Mouse (Mus musculus): ENCODE measurements at regions not wholly inside any gene's neighbourhood (a gene's known extent, or its start where the extent isn't known, plus 50 kb on each side); places are given as distances from the start of the nearest gene placed in this dataset.

- Histone ChIP-seq H3K27me3 (no peaks in the 10 kb centered on the region; the same call in 1 of the 2 replicates), H3K9ac (replicated peaks) (no peak overlapping the region), H3K4me3 (replicated peaks) (no peak overlapping the region), H3K36me3 (no peaks in the 10 kb centered on the region), H3K9me3 (no peaks in the 10 kb centered on the region), H3K27ac (no peak overlapping the region), H3K4me1 (replicated peaks) (peaks cover 3% of the 10 kb centered on the region), H3K4me2 (no peak overlapping the region)
- WGBS = 64% methylated on average over 5 of the region's 5 CpGs
- ATAC-seq (ENCODE audit: insufficient number of reproducible peaks, insufficient read depth, low FRiP score, low TSS enrichment, low read depth) = no peak
These were observed 295.5 kb downstream of the Foxo1 start for GRCm38 (mm10) chr3:52563595-52563994.

DNA sequence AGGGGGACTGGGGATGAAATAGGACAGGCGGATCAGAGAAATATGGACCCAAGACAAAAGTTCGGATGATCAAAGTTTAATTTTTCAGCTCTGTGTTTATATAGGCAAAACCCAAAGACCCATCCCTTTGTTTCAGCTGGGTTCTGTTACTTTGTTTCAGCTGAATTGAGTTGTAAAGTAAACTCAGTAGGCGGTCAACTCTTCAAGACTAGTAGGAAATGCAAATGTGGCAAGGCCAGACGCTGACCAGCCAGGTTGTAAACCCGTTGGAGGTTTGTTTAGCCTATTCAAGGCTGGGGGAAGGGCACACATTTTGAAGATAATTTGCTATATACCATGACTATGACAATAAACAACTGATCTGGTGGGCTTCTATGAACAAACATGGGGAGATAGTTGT lies 294.7 kb downstream of the Foxo1 start:
- WGBS = 31% methylated on average over 5 of the region's 5 CpGs
- H3K36me3 ChIP-seq = no peaks in the 10 kb centered on the region

GRCm38 (mm10) chr3:52559481-52559880 lies 291.3 kb downstream of the Foxo1 start:
- Histone ChIP-seq H3K27ac (no peak overlapping the region), H3K9ac (replicated peaks) (no peak overlapping the region), H3K4me1 (replicated peaks) (peaks cover 4% of the 10 kb centered on the region), H3K4me3 (replicated peaks) (no peak overlapping the region), H3K4me2 (no peak overlapping the region), H3K36me3 (no peaks in the 10 kb centered on the region), H3K27me3 (no peaks in the 10 kb centered on the region; the same call in 1 of the 2 replicates), H3K9me3 (no peaks in the 10 kb centered on the region)
- 80% methylated on average over 10 of the region's 10 CpGs for WGBS
- ATAC-seq (ENCODE audit: insufficient number of reproducible peaks, insufficient read depth, low FRiP score, low TSS enrichment, low read depth) = no peak

More for the DNA sequence above, 294.7 kb downstream of the Foxo1 start:
- H3K4me3 ChIP-seq (replicated peaks) = no peak overlapping the region
- H3K9ac ChIP-seq (replicated peaks) = no peak overlapping the region
- H3K4me2 ChIP-seq = no peak overlapping the region
- no peak for ATAC-seq (ENCODE audit: insufficient number of reproducible peaks, insufficient read depth, low FRiP score, low TSS enrichment, low read depth)
- H3K4me1 ChIP-seq (replicated peaks) = peaks cover 4% of the 10 kb centered on the region
- H3K27me3 ChIP-seq = no peaks in the 10 kb centered on the region; the same call in 1 of the 2 replicates
- no peak overlapping the region for H3K27ac ChIP-seq
- H3K9me3 ChIP-seq = no peaks in the 10 kb centered on the region

- Histone ChIP-seq H3K4me1 (replicated peaks) (peaks cover 4% of the 10 kb centered on the region), H3K36me3 (no peaks in the 10 kb centered on the region), H3K4me3 (replicated peaks) (no peak overlapping the region), H3K27ac (no peak overlapping the region), H3K27me3 (no peaks in the 10 kb centered on the region; the same call in 1 of the 2 replicates), H3K4me2 (no peak overlapping the region), H3K9ac (replicated peaks) (no peak overlapping the region), H3K9me3 (no peaks in the 10 kb centered on the region)
- 82% methylated on average over 6 of the region's 6 CpGs for WGBS
- ATAC-seq (ENCODE audit: insufficient number of reproducible peaks, insufficient read depth, low FRiP score, low TSS enrichment, low read depth) = no peak
These were observed 290.6 kb downstream of the Foxo1 start for GRCm38 (mm10) chr3:52558765-52559164.

DNA sequence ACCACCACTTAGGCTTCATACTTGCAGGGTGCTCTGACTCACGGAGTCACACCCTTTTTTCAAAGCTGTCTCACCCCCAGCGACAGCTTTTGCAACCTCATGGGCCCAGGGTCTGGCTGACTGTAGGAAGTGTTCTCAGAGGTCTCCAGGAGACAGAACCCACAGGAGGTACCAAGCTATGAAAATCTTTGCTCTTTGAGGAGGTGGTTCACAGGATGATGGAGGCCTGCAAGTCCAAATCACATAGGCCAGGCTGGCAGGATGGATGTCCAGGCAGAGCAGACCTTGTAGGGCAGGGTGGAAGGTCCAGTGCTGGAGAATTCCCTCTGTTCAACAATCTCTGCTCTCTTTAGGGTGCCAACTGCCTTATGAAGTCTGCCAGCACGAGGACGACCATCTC lies 289.2 kb downstream of the Foxo1 start:
- Histone ChIP-seq H3K9ac (replicated peaks) (no peak overlapping the region), H3K4me3 (replicated peaks) (no peak overlapping the region), H3K27ac (no peak overlapping the region), H3K36me3 (no peaks in the 10 kb centered on the region), H3K9me3 (no peaks in the 10 kb centered on the region), H3K4me2 (no peak overlapping the region), H3K27me3 (no peaks in the 10 kb centered on the region; the same call in 1 of the 2 replicates), H3K4me1 (replicated peaks) (peaks cover 4% of the 10 kb centered on the region)
- ATAC-seq (ENCODE audit: insufficient number of reproducible peaks, insufficient read depth, low FRiP score, low TSS enrichment, low read depth) = no peak
- WGBS = 78% methylated on average over 4 of the region's 4 CpGs

DNA sequence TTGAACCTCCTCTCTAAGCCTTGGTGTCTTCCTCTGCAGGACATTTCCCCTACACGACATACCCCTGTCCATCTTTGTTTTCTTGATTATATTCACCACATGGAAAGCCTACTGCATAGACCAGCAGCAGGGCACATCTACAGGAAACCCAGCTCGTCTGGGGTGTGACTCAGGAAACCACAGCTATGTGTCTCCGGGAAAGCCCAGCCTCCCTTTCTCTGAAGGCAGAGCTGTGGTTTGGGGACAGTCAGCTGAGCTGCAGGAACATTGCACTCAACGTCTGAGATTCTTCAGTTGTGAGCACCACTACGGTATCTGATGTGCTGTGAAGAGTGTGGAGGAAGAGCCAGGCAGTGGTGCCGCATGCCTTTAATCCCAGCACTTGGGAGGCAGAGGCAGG lies 286.9 kb downstream of the Foxo1 start:
- Histone ChIP-seq H3K9me3 (no peaks in the 10 kb centered on the region), H3K36me3 (no peaks in the 10 kb centered on the region), H3K4me2 (no peak overlapping the region), H3K9ac (replicated peaks) (no peak overlapping the region), H3K27me3 (no peaks in the 10 kb centered on the region; the same call in 1 of the 2 replicates), H3K4me1 (replicated peaks) (peaks cover 4% of the 10 kb centered on the region), H3K4me3 (replicated peaks) (no peak overlapping the region), H3K27ac (no peak overlapping the region)
- ATAC-seq (ENCODE audit: insufficient number of reproducible peaks, insufficient read depth, low FRiP score, low TSS enrichment, low read depth) = no peak
- WGBS = 77% methylated on average over 6 of the region's 6 CpGs

GRCm38 (mm10) chr3:52554490-52554889 lies 286.4 kb downstream of the Foxo1 start:
- Histone ChIP-seq H3K4me1 (replicated peaks) (peaks cover 4% of the 10 kb centered on the region), H3K36me3 (no peaks in the 10 kb centered on the region), H3K4me3 (replicated peaks) (no peak overlapping the region), H3K9me3 (no peaks in the 10 kb centered on the region), H3K4me2 (no peak overlapping the region), H3K27me3 (peaks cover 3% of the 10 kb centered on the region; the same call in 1 of the 2 replicates), H3K27ac (no peak overlapping the region), H3K9ac (replicated peaks) (no peak overlapping the region)
- WGBS = 88% methylated on average over 1 of the region's 1 CpGs
- ATAC-seq (ENCODE audit: insufficient number of reproducible peaks, insufficient read depth, low FRiP score, low TSS enrichment, low read depth) = no peak

DNA sequence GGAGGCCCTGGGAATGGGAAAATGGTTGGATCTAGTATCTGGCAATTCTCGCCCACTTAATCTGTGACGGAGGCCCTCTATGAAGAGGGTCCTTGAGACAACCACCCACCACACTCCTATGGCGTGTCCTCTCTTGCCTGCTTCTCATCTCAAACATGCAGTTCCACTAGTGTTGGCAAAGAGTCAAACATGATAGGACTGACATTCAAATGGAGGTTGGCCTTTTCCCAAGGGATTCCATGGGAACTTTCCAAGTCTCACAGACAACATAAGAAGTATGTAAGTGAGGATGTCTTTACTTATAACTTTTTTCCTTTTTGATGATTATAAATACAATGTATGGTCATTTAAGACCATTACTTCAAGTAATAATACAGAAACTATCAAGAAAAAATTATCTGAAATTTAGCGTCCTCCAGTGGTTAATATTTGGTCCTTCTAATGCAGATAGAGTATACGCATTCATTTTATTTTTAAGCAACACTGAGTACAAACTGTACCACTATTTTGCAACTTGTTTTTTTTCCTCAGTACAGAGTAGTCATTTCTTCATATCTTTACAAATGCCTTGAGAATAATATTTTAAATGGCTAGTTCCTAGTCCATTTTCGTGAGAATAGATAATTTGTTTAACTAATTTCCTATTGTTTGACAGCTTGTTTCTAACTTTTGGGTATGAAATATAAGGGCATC lies 280.2 kb downstream of the Foxo1 start:
- Histone ChIP-seq H3K27me3 (peaks cover 11% of the 10 kb centered on the region; the same call in 1 of the 2 replicates), H3K4me3 (replicated peaks) (no peak overlapping the region), H3K27ac (no peak overlapping the region), H3K4me2 (no peak overlapping the region), H3K9me3 (no peaks in the 10 kb centered on the region), H3K36me3 (no peaks in the 10 kb centered on the region), H3K4me1 (replicated peaks) (peaks cover 2% of the 10 kb centered on the region; the same call in 1 of the 2 replicates), H3K9ac (replicated peaks) (no peak overlapping the region)
- whole genome bisulfite sequencing = 89% methylated on average over 6 of the region's 6 CpGs
- ATAC-seq (ENCODE audit: insufficient number of reproducible peaks, insufficient read depth, low FRiP score, low TSS enrichment, low read depth) = no peak

- H3K9ac ChIP-seq (replicated peaks) = no peak overlapping the region
- WGBS = 93% methylated on average over 5 of the region's 5 CpGs
These were observed 277.9 kb downstream of the Foxo1 start for GRCm38 (mm10) chr3:52546035-52546434.

GRCm38 (mm10) chr3:52543006-52543405 lies 274.9 kb downstream of the Foxo1 start:
- 56% methylated on average over 6 of the region's 6 CpGs for WGBS
- no peak overlapping the region for H3K4me2 ChIP-seq
- ATAC-seq (ENCODE audit: insufficient number of reproducible peaks, insufficient read depth, low FRiP score, low TSS enrichment, low read depth) = no peak
- no peaks in the 10 kb centered on the region for H3K36me3 ChIP-seq
- H3K27ac ChIP-seq = no peak overlapping the region
- peaks cover 43% of the 10 kb centered on the region for H3K4me1 ChIP-seq (replicated peaks)
- no peak overlapping the region for H3K9ac ChIP-seq (replicated peaks)
- no peak overlapping the region for H3K4me3 ChIP-seq (replicated peaks)
- H3K27me3 ChIP-seq = peaks cover 10% of the 10 kb centered on the region; the same call in 1 of the 2 replicates
- H3K9me3 ChIP-seq = no peaks in the 10 kb centered on the region

More at GRCm38 (mm10) chr3:52546035-52546434, 277.9 kb downstream of the Foxo1 start:
- H3K27ac ChIP-seq = no peak overlapping the region
- no peak overlapping the region for H3K4me2 ChIP-seq
- no peaks in the 10 kb centered on the region for H3K9me3 ChIP-seq
- peaks cover 11% of the 10 kb centered on the region; the same call in 1 of the 2 replicates for H3K27me3 ChIP-seq
- peaks cover 24% of the 10 kb centered on the region for H3K4me1 ChIP-seq (replicated peaks)
- no peak for ATAC-seq (ENCODE audit: insufficient number of reproducible peaks, insufficient read depth, low FRiP score, low TSS enrichment, low read depth)
- H3K36me3 ChIP-seq = no peaks in the 10 kb centered on the region
- no peak overlapping the region for H3K4me3 ChIP-seq (replicated peaks)

DNA sequence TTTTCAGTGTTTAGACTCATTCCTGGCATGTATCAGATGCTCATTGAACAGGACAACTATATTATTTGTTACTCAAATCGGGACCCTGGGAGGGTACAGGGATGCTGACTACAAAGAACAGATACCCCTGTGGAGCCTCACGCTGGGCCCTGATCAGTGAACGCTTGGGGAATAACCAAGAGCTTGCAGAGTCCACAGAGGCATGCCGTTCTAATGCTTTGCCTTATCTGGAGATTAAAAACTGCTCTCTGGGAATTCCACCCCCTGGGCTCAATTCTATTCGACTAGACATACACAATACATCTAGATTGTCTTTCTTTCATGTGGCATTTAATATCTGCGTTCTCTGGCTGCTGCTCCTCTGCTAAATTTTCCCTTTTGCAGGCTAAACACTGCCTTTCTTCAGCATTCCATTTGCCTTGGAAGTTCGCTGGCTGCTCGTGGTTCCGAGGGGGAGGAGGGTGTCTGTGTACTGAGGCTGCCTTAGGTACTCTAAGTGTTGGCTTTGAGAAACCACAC lies 272.8 kb downstream of the Foxo1 start:
- Histone ChIP-seq H3K4me2 (no peak overlapping the region), H3K9me3 (no peaks in the 10 kb centered on the region), H3K4me3 (replicated peaks) (no peak overlapping the region), H3K27me3 (peaks cover 10% of the 10 kb centered on the region; the same call in 1 of the 2 replicates), H3K4me1 (replicated peaks) (peaks cover 43% of the 10 kb centered on the region), H3K9ac (replicated peaks) (no peak overlapping the region), H3K36me3 (no peaks in the 10 kb centered on the region), H3K27ac (no peak overlapping the region)
- ATAC-seq (ENCODE audit: insufficient number of reproducible peaks, insufficient read depth, low FRiP score, low TSS enrichment, low read depth) = no peak
- WGBS = 39% methylated on average over 9 of the region's 9 CpGs
